Mouse (Mus musculus): Measurements from ENCODE around the gene Gdnf.

Gene Gdnf

GRCm38 (mm10) chr15:7857418-7857817 lies 46.8 kb downstream of the Gdnf start:
- in situ Hi-C loops (cut with MboI; ENCODE audit: unreplicated experiment in 2 of 2): no loop called here

- in situ Hi-C loops (cut with MboI; ENCODE audit: unreplicated experiment in 2 of 2): no loop called here
Measured at GRCm38 (mm10) chr15:7858841-7859240, 48.2 kb downstream of the Gdnf start.

- in situ Hi-C loops (cut with MboI; ENCODE audit: unreplicated experiment in 2 of 2): no loop called here
Measured at GRCm38 (mm10) chr15:7862890-7863289, 52.2 kb downstream of the Gdnf start.

DNA sequence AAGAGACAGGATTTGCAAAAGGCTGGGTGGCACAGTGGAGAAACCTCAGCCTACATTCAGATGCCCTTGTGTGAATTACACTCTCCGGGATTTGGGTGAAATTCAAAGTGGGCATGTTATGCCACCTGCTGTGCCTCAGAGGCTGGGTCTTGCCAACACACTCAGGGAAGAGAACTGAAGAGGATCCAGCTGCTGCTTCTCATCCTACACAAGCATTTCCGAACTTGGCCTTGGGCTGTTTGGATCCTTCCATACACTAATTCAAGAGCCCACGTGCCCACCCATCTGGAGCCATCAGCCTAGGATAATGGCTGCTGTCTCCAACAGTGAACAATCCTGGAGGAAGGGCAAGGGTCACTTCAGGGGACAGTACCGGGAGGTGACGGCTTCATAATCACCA lies 52.7 kb downstream of the Gdnf start:
- in situ Hi-C loops (cut with MboI; ENCODE audit: unreplicated experiment in 2 of 2): no loop called here

GRCm38 (mm10) chr15:7865305-7865704 lies 54.7 kb downstream of the Gdnf start:
- in situ Hi-C loops (cut with MboI; ENCODE audit: unreplicated experiment in 2 of 2): no loop called here

DNA sequence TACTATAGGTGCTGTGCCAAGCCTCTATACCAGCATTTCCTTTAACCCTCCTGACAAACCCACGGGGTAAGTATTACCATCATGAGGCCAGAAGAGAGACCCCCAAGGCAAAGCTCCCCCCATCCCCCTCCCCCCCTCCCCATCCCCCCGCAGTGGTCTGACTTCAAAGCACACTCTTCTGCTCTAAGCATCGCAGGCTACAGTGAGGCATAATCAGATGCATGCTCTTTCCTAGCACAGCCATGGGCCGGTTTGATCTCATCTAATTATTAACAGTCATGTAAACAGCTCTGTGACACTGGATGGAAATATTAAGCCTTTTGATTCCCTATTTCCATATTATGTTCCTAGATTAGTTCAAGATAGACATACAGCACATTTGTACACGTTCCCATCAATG lies 61.8 kb downstream of the Gdnf start:
- in situ Hi-C loops (cut with MboI; ENCODE audit: unreplicated experiment in 2 of 2): no loop called here

DNA sequence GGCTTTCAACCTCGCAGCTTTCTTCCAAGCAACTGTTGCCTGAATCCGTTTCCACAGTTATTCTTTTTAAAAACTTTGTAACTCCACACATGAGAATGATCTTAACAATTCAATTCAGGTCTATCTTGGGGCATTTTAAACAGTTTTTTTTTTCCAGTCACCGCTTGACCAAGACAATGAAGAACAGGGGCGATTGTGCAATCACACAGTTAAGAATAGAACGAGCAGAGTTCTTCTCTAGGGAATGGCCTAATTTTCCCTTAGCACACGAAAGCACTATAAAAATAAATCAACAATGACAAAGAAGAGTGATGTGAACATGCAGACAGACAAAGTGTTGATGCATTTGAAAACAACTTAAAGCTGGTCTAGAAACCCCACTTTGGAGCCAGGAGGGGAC lies 65.2 kb downstream of the Gdnf start:
- in situ Hi-C loops (cut with MboI; ENCODE audit: unreplicated experiment in 2 of 2): no loop called here

DNA sequence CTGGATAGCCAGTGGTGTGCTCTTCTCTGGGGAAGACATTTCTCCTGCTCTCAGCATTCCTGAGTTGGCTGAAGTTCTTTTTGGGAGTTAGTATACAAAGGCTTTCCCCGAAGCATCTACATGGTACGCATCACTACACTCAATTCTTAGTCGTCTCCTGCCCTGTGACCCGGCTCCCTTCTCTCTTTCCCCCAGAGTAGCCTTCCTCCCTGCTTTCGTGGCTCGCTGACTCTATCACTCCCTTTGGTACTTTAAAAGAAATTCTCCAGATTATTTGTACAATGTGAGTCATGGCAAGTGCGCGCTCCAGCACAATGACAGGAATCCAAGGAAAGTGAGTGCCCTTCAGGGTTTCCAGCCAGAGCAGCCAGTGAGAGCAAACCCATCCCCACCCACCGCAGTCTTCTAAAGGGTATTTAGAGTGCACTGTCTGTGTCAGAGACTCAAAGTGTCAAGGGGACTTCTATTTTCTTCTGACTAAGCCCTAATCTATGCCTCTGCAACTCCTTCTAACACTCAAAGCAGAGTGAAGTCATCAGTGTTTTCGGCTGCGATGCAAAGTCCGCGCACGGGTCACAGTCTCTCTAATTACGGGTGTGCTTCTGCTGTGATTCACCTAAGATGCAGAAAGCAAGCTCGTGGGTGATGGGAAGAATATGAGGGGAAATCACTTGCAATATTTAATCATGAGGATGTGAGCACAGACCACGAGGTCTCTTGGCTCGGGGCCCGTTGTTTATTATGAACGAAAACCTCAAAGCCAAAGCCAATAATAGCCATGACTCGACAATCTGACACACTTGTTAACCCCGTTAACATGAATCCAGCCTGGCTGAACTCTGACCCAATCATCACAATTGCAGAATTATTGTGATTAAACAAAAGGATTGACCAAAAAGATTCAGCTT lies 67.2 kb downstream of the Gdnf start:
- in situ Hi-C loops (cut with MboI; ENCODE audit: unreplicated experiment in 2 of 2): no loop called here

DNA sequence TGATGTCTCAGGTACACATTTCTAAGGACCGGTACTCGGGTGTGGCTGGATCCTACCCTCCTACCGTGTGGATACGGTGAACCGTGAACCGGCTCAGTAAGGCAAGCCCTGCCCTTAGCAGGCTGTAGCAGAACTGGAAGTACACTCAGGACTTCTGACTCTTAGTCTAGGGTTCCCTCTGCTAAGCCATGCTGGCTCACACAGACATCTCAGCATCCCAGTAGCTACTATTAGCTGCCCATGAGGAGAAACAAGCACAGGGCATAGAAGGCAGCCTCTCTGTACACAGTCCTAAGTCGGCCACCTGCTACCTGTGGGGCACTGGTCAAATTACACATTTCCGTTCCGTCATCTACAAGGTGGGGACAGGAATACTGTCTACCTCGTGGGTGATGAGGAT lies 68.2 kb downstream of the Gdnf start:
- in situ Hi-C loops (cut with MboI; ENCODE audit: unreplicated experiment in 2 of 2): no loop called here

DNA sequence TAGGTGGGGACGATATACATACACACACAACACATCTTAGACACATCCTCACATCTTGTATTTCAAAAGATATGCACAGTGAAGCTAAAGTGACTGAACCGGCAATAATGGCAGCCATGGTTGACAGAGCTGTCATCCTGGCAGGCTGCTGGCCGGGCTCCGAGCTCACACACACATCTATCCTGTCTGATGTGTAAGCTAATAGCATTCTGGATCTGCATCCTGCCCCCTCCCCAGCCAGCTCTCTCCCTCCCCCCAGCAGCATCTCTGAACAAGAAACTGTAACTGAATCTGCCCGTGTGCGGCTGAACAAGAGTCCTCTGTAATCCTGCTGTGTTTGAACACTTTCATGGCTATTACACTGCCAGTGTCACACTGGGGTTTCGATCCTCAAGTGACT lies 69.3 kb downstream of the Gdnf start:
- in situ Hi-C loops (cut with MboI; ENCODE audit: unreplicated experiment in 2 of 2): no loop called here

- in situ Hi-C loops (cut with MboI; ENCODE audit: unreplicated experiment in 2 of 2): no loop called here
Measured at GRCm38 (mm10) chr15:7884181-7884580, 73.5 kb downstream of the Gdnf start.

DNA sequence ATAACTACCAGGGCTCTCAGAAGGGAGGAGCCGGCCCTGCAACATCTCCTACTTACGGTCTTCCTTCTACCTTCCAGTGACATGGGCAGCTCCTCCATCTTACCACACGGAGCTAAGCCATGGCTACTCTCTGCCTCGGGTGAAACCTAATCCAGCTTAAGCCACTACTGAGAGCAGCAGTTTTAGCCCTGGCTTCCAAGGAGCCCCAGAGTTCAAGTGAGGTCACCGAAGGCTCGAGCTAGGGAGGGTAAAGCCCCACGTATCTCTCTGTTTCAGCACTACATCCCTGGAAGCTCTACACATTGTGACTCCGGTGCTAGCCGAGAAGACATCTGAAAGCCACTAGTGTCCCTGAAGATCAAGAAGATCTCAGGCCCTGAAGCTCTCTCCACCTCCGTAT lies 74.5 kb downstream of the Gdnf start:
- in situ Hi-C loops (cut with MboI; ENCODE audit: unreplicated experiment in 2 of 2): loop anchor here in 1 of 2 experiments (5.0 kb wide), 1 partner anchor 52 kb away; no protein-coding TSS in a partner anchor

GRCm38 (mm10) chr15:7886591-7886990 lies 75.9 kb downstream of the Gdnf start:
- in situ Hi-C loops (cut with MboI; ENCODE audit: unreplicated experiment in 2 of 2): loop anchor here in 1 of 2 experiments (5.0 kb wide), 1 partner anchor 51 kb away; no protein-coding TSS in a partner anchor

Data from v-Abl transformed pro-B cells (cell line).